Comparison of ENCODE assay signal across 9 mouse cellular contexts in genomic region chrX:37048066-37048889, GRCm38 (mm10). TPM values are rescaled to one million over a fixed set of nuclear protein-coding genes. Genes with fewer than 3 reads are reported as not detected.
DNase-seq lines count a peak whose midpoint lies in the region; ATAC-seq lines count a peak whose summit lies in the region.
"Had no signal": no experiment of that assay in that cellular context is flagged by ENCODE, and none has a peak within 500 bp of the region (broad histone marks: within the 10 kb centered on the region; RNA-seq: fewer than 3 reads in every experiment).

Gene Sowahd, plus strand, starts transcription at chrX:37048845.

- intact Hi-C loops in heart, postnatal 10 days (cut with DNase I): loop anchor here (10.0 kb wide), 1 partner anchor 283 kb away; no protein-coding TSS in a partner anchor

- H3K27ac ChIP-seq in heart, embryonic 15.5 days: no peak within 1 kb of the TSS
- H3K27ac ChIP-seq in hindbrain, embryonic 16.5 days (ENCODE audit: low read depth, low read length): no peak within 1 kb of the TSS
- H3K27ac ChIP-seq in midbrain, embryonic 11.5 days (ENCODE audit: low read depth, low read length): no peak within 1 kb of the TSS

- H3K4me1 ChIP-seq in heart, embryonic 15.5 days (replicated peaks): peaks cover 13% of the 10 kb centered on the region
- peaks cover 4% of the 10 kb centered on the region for H3K4me1 ChIP-seq in hindbrain, embryonic 16.5 days (ENCODE audit: control insufficient read depth, insufficient read depth, low read depth, low read length)
- H3K4me1 ChIP-seq in midbrain, embryonic 11.5 days (ENCODE audit: control insufficient read depth, insufficient read depth, low read length): no peaks in the 10 kb centered on the region

- ATAC-seq in heart, embryonic 15.5 days (replicated peaks; ENCODE audit: insufficient number of reproducible peaks, insufficient read depth, low FRiP score, low read depth): no peak
- ATAC-seq in common myeloid progenitor, adult 5-6 weeks (replicated peaks; ENCODE audit: low read depth, poor library complexity, severe bottlenecking): peak; percentile 63
- 0 out of 2 replicates have a peak, but pooled peaks have one; percentile 11 for ATAC-seq in hindbrain, embryonic 16.5 days
- ATAC-seq in midbrain, embryonic 11.5 days (ENCODE audit: low FRiP score): no peak
- no peak for ATAC-seq in erythroblast, adult 5-6 weeks (replicated peaks; ENCODE audit: low FRiP score, poor library complexity, severe bottlenecking)

- WGBS in heart, embryonic 15.5 days: 8% methylated on average over 36 of the region's 38 CpGs
- WGBS in hindbrain, embryonic 16.5 days: 16% methylated on average over 38 of the region's 38 CpGs
- WGBS in midbrain, embryonic 11.5 days: 16% methylated on average over 28 of the region's 38 CpGs

- peak within 1 kb of the TSS; percentile 42 for H3K4me3 ChIP-seq in heart, embryonic 15.5 days
- peak within 1 kb of the TSS; percentile 41 for H3K4me3 ChIP-seq in hindbrain, embryonic 16.5 days (ENCODE audit: low read length)
- peak within 1 kb of the TSS; percentile 30 for H3K4me3 ChIP-seq in midbrain, embryonic 11.5 days (ENCODE audit: low read depth, low read length)

- H3K27me3 ChIP-seq in heart, embryonic 15.5 days: peaks cover 40% of the 10 kb centered on the region
- H3K27me3 ChIP-seq in hindbrain, embryonic 16.5 days (replicated peaks; ENCODE audit: control insufficient read depth, insufficient read depth, low read length): peaks cover 4% of the 10 kb centered on the region
- peaks cover 47% of the 10 kb centered on the region for H3K27me3 ChIP-seq in midbrain, embryonic 11.5 days (ENCODE audit: control insufficient read depth, insufficient read depth, low read length)

- no peaks in the 10 kb centered on the region for H3K36me3 ChIP-seq in heart, embryonic 15.5 days
- H3K36me3 ChIP-seq in hindbrain, embryonic 16.5 days (ENCODE audit: control insufficient read depth, insufficient read depth, low read length): no peaks in the 10 kb centered on the region
- H3K36me3 ChIP-seq in midbrain, embryonic 11.5 days (ENCODE audit: control insufficient read depth, insufficient read depth, low read length): no peaks in the 10 kb centered on the region

- peak within 1 kb of the TSS; percentile 75 for H3K4me2 ChIP-seq in heart, embryonic 15.5 days
- peak within 1 kb of the TSS; percentile 77 for H3K4me2 ChIP-seq in hindbrain, embryonic 16.5 days (ENCODE audit: low read length)
- peak within 1 kb of the TSS; percentile 51 for H3K4me2 ChIP-seq in midbrain, embryonic 11.5 days

- no peak for DNase-seq in heart, postnatal 10 days
- DNase-seq in midbrain, embryonic 11.5 days (ENCODE audit: low spot score, missing footprints): peak; percentile 87
- no peak for DNase-seq in thymus, postnatal 25 days
- no peak for DNase-seq in gastrocnemius, postnatal 25 days

- no peaks in the 10 kb centered on the region for H3K9me3 ChIP-seq in heart, embryonic 15.5 days (replicated peaks)
- H3K9me3 ChIP-seq in hindbrain, embryonic 16.5 days (ENCODE audit: control insufficient read depth, low read length): no peaks in the 10 kb centered on the region
- H3K9me3 ChIP-seq in midbrain, embryonic 11.5 days (ENCODE audit: control insufficient read depth, low read length): no peaks in the 10 kb centered on the region

- peak within 1 kb of the TSS; percentile 21; the same call in 1 of the 2 replicates for H3K9ac ChIP-seq in heart, embryonic 15.5 days
- peak within 1 kb of the TSS; percentile 43; the same call in 1 of the 2 replicates for H3K9ac ChIP-seq in hindbrain, embryonic 16.5 days (ENCODE audit: low read depth, low read length)
- H3K9ac ChIP-seq in midbrain, embryonic 11.5 days (ENCODE audit: low read length): no peak within 1 kb of the TSS

RNA-seq across cellular contexts. Expression of gene Sowahd, which starts in this region (rescaled TPM):
- 0.10 and 0.20 TPM in 2 replicates for polyA plus RNA-seq in heart, embryonic 15.5 days (2015; fragmentation: Nextera tagmentation; extraction: Ambion mirVana)
- total RNA-seq in heart, postnatal 10 days (2021): not detected
- total RNA-seq in common myeloid progenitor, adult 5-6 weeks (2017): not detected in 2 replicates
- polyA plus RNA-seq in hindbrain, embryonic 16.5 days (2015; fragmentation: Nextera tagmentation; extraction: Ambion mirVana): 0.10 and 0.16 TPM in 2 replicates
- not detected in 2 replicates for polyA plus RNA-seq in midbrain, embryonic 11.5 days (2014; fragmentation: Nextera tagmentation; extraction: Ambion mirVana)
- total RNA-seq in erythroblast, adult 5-6 weeks (2015; ENCODE audit: low replicate concordance): not detected in 2 replicates
- total RNA-seq in erythroblast, adult 5-6 weeks (2017; ENCODE audit: low replicate concordance): not detected in 2 replicates
- total RNA-seq in gastrocnemius, postnatal 25 days (2021): not detected
- polyA plus RNA-seq: large intestine, adult 2 months had no signal

Comparison
In these comparisons a context has a peak if more than half of its experiments do, and no peak if none do; other contexts are left out.
1. Peak in ATAC-seq in common myeloid progenitor, adult 5-6 weeks; RNA of the gene not detected or under 1 TPM.
2. Peak in ATAC-seq, H3K4me3 ChIP-seq, H3K9ac ChIP-seq and H3K4me2 ChIP-seq in hindbrain, embryonic 16.5 days; RNA of the gene not detected or under 1 TPM.
3. Peak in DNase-seq, H3K4me3 ChIP-seq and H3K4me2 ChIP-seq in midbrain, embryonic 11.5 days; RNA of the gene not detected or under 1 TPM.